15 mouse cellular contexts compared by ENCODE assay signal in genomic region chr4:150692861-150693403, GRCm38 (mm10). TPM values are rescaled to one million over a fixed set of nuclear protein-coding genes. Genes with fewer than 3 reads are reported as not detected.
DNase-seq lines count a peak whose midpoint lies in the region; ATAC-seq and TF ChIP-seq lines count a peak whose summit lies in the region.
"Had no signal": no experiment of that assay in that cellular context is flagged by ENCODE, and none has a peak within 500 bp of the region (broad histone marks: within the 10 kb centered on the region; RNA-seq: fewer than 3 reads in every experiment).

No protein-coding gene starts in this region.

- H3K4me2 ChIP-seq in liver, embryonic 11.5 days, result no peak overlapping the region
- H3K4me2 ChIP-seq in liver, embryonic 14.5 days (ENCODE audit: low read depth), result no peak overlapping the region
- H3K4me2 ChIP-seq: limb, embryonic 13.5 days had no signal

- TF ChIP-seq CTCF in liver, embryonic 14.5 days (IDR thresholded peaks at IDR 0.05; ENCODE audit: low read depth), result peak; percentile 48

- H3K27ac ChIP-seq in liver, embryonic 11.5 days (ENCODE audit: low read depth, low read length), result no peak overlapping the region
- H3K27ac ChIP-seq in liver, embryonic 14.5 days, result no peak overlapping the region
- H3K27ac ChIP-seq: limb, embryonic 13.5 days had no signal

- H3K9ac ChIP-seq in liver, embryonic 11.5 days (ENCODE audit: low read depth, low read length), result peak overlapping the region; percentile 25; the same call in 1 of the 2 replicates
- H3K9ac ChIP-seq in liver, embryonic 14.5 days (replicated peaks), result no peak overlapping the region
- H3K9ac ChIP-seq: limb, embryonic 13.5 days had no signal

- no peaks in the 10 kb centered on the region for H3K27me3 ChIP-seq in liver, embryonic 11.5 days (replicated peaks; ENCODE audit: control insufficient read depth, insufficient read depth, low read length)
- no peaks in the 10 kb centered on the region for H3K27me3 ChIP-seq in liver, embryonic 14.5 days (ENCODE audit: control insufficient read depth, insufficient read depth, low read length)
- H3K27me3 ChIP-seq: limb, embryonic 13.5 days had no signal

- H3K4me3 ChIP-seq in liver, embryonic 11.5 days (ENCODE audit: low read depth, low read length), result no peak overlapping the region
- no peak overlapping the region for H3K4me3 ChIP-seq in liver, embryonic 14.5 days (ENCODE audit: insufficient read depth in 1 of 2, low read depth in 2 of 2, low read length in 2 of 2)
- H3K4me3 ChIP-seq: limb, embryonic 13.5 days; megakaryocyte, embryonic 14.5 days; myocyte had no signal

- ATAC-seq in CD4-positive, CD25-positive, alpha-beta regulatory T cell, adult 4 months, result no peak
- ATAC-seq in liver, embryonic 11.5 days (replicated peaks; ENCODE audit: low FRiP score), result no peak
- ATAC-seq in liver, embryonic 14.5 days (ENCODE audit: insufficient read depth), result no peak

- TF ChIP-seq EP300 in liver, embryonic 14.5 days (IDR thresholded peaks at IDR 0.05; ENCODE audit: low read depth), result no peak

- 58% methylated on average over 10 of the region's 10 CpGs for WGBS in liver, embryonic 11.5 days
- 45% methylated on average over 10 of the region's 10 CpGs for whole genome bisulfite sequencing in liver, embryonic 14.5 days (ENCODE audit: insufficient replicate concordance)

- DNase-seq in CD4-positive, CD25-positive, alpha-beta regulatory T cell, adult 2 months (ENCODE audit: low read depth, low spot score), result peak; percentile 12
- DNase-seq in liver, embryonic 11.5 days (ENCODE audit: low spot score), result no peak
- DNase-seq in liver (no peak), ES-CJ7 (ENCODE audit: low read depth, low spot score) (peak; percentile 47)
- DNase-seq in liver, embryonic 14.5 days (ENCODE audit: low read depth in 3 of 3, low spot score in 3 of 3), result no peak
- no peak for DNase-seq in urinary bladder, adult 2 months (ENCODE audit: low spot score)
- DNase-seq in ovary, adult 18-20 months (ENCODE audit: low spot score), result no peak
- DNase-seq: cerebellum, adult 18-20 months; heart, adult 18-20 months; heart, postnatal 14 days; kidney, postnatal 14 days had no signal

- no peaks in the 10 kb centered on the region for H3K36me3 ChIP-seq in liver, embryonic 11.5 days (ENCODE audit: control insufficient read depth, insufficient read depth, low read length)
- no peaks in the 10 kb centered on the region for H3K36me3 ChIP-seq in liver, embryonic 14.5 days (replicated peaks; ENCODE audit: control insufficient read depth, insufficient read depth, low read depth)
- H3K36me3 ChIP-seq: limb, embryonic 13.5 days had no signal

- H3K9me3 ChIP-seq in liver, embryonic 11.5 days (ENCODE audit: control insufficient read depth, low read length), result no peaks in the 10 kb centered on the region
- H3K9me3 ChIP-seq in liver, embryonic 14.5 days (ENCODE audit: control insufficient read depth, low read length), result no peaks in the 10 kb centered on the region
- H3K9me3 ChIP-seq: limb, embryonic 13.5 days had no signal

- H3K4me1 ChIP-seq in liver, embryonic 11.5 days (replicated peaks; ENCODE audit: control insufficient read depth, insufficient read depth, low read length), result peaks cover 23% of the 10 kb centered on the region
- H3K4me1 ChIP-seq in liver, embryonic 14.5 days (replicated peaks; ENCODE audit: control insufficient read depth in 2 of 2, insufficient read depth in 2 of 2, low read length in 1 of 2), result peaks cover 0 to 20% of the 10 kb centered on the region in 2 experiments; a peak in 2 of 4 replicates

RNA-seq across cellular contexts. Expression of gene Slc45a1, which starts 41.0 kb away (rescaled TPM):
- not detected for polyA plus RNA-seq in CD4-positive, CD25-positive, alpha-beta regulatory T cell, adult 4 months (2017; shearing (Covaris generic))
- 0.04 and 0.05 TPM in 2 replicates for polyA plus RNA-seq in liver, embryonic 11.5 days (2014; fragmentation: Nextera tagmentation; extraction: Ambion mirVana)
- 0.02 TPM in 1 of 2 replicates, not detected in the other for polyA plus RNA-seq in liver, embryonic 14.5 days (2012; rRNA removed)
- polyA plus RNA-seq in liver, embryonic 14.5 days (2014; fragmentation: Nextera tagmentation; extraction: Ambion mirVana), result not detected in 2 replicates
- polyA plus RNA-seq in urinary bladder, adult 2 months (2012; rRNA removed), result 0.04 and 0.06 TPM in 2 replicates
- polyA plus RNA-seq: myocyte had no signal

Comparison
In these comparisons a context has a peak if more than half of its experiments do, and no peak if none do; other contexts are left out.
1. DNase-seq: peak in CD4-positive, CD25-positive, alpha-beta regulatory T cell, adult 2 months (single experiment) and ES-CJ7 (single experiment); none in liver, embryonic 11.5 days (single experiment), liver (single experiment), liver, embryonic 14.5 days (0 of 3), urinary bladder, adult 2 months (single experiment) and ovary, adult 18-20 months (single experiment).